Mouse (Mus musculus) left cerebral cortex, postnatal 36 days (tissue): Measurements from ENCODE around the gene Crebbp. TPM values are rescaled to one million over a fixed set of nuclear protein-coding genes. Genes with fewer than 3 reads are reported as not detected.
"Not testable (repeated sequence)": the region's sequence is repeated elsewhere in the genome, so short reads cannot be mapped to it uniquely, and the experiment has no call there.

Experiments used
- DNase-seq, 2 experiments: peaks; one replicate each; pipeline ENCODE4 v3.0.0; 2021 to 2022; ENCODE audit warnings: low spot score in 2 of 2, mixed read lengths in 1 of 2
- intact Hi-C: fragments of 180-260 bp; cut with DNase I; formaldehyde crosslinking; loops from one replicate; pipeline ENCODE4 v1.15.1; 2025
- total RNA-seq, 2 experiments: library from RNA; stranded (reverse); gene quantifications; 2 replicates each; pipeline ENCODE4 v1.2.3; 2021

The Crebbp gene
- total RNA-seq, 2 experiments from 2014 or later: 76.3 to 97.8 TPM

GRCm38 (mm10) chr16:4168476-4168875 is 45.3 kb downstream of the Crebbp start:
- intact Hi-C loops: no loop called here
- DNase-seq: no peak

- intact Hi-C loops: no loop called here
- DNase-seq: no peak
These were observed 52.9 kb downstream of the Crebbp start for GRCm38 (mm10) chr16:4160898-4161247.

GRCm38 (mm10) chr16:4160246-4160897 is 53.4 kb downstream of the Crebbp start:
- intact Hi-C loops: no loop called here

GRCm38 (mm10) chr16:4153121-4153520 is 60.7 kb downstream of the Crebbp start:
- DNase-seq: no peak
- intact Hi-C loops: no loop called here

More at GRCm38 (mm10) chr16:4160246-4160897, 53.4 kb downstream of the Crebbp start:
- no peak for DNase-seq

- intact Hi-C loops: no loop called here
- DNase-seq: no peak
These were observed 75.3 kb downstream of the Crebbp start for GRCm38 (mm10) chr16:4138541-4138940.

GRCm38 (mm10) chr16:4133754-4134153 is 80.0 kb downstream of the Crebbp start:
- DNase-seq: no peak
- intact Hi-C loops: no loop called here

GRCm38 (mm10) chr16:4128894-4129293 is 84.9 kb downstream of the Crebbp start:
- no peak for DNase-seq
- intact Hi-C loops: no loop called here

- DNase-seq: no peak
- intact Hi-C loops: no loop called here
These were observed 96.7 kb downstream of the Crebbp start for GRCm38 (mm10) chr16:4117072-4117471.

- intact Hi-C loops: no loop called here
- DNase-seq: no peak
These were observed 113.4 kb downstream of the Crebbp start for GRCm38 (mm10) chr16:4100374-4100773.

- intact Hi-C loops: no loop called here
- DNase-seq: no peak
These were observed 116.3 kb downstream of the Crebbp start for GRCm38 (mm10) chr16:4097521-4097920.

- intact Hi-C loops: no loop called here
- no peak for DNase-seq
These were observed 116.9 kb downstream of the Crebbp start for GRCm38 (mm10) chr16:4096898-4097297.

- intact Hi-C loops: no loop called here
These were observed 117.7 kb downstream of the Crebbp start for GRCm38 (mm10) chr16:4096141-4096540.

GRCm38 (mm10) chr16:4087214-4087913 is 126.4 kb downstream of the Crebbp start:
- intact Hi-C loops: no loop called here
- no peak for DNase-seq

More at GRCm38 (mm10) chr16:4096141-4096540, 117.7 kb downstream of the Crebbp start:
- no peak for DNase-seq

- no peak for DNase-seq
- intact Hi-C loops: no loop called here
These were observed 127.9 kb downstream of the Crebbp start for GRCm38 (mm10) chr16:4085851-4086387.

GRCm38 (mm10) chr16:4085051-4085450 is 128.7 kb downstream of the Crebbp start:
- no peak for DNase-seq
- intact Hi-C loops: no loop called here

- intact Hi-C loops, DNase-seq: not testable (repeated sequence)
These were observed 133.4 kb downstream of the Crebbp start for GRCm38 (mm10) chr16:4080419-4080818.

GRCm38 (mm10) chr16:4079656-4080055 is 134.1 kb downstream of the Crebbp start:
- intact Hi-C loops: loop anchor here (2.0 kb wide), 1 partner anchor 133 kb away; the partner anchor contains the start of gene Crebbp
- no peak for DNase-seq

GRCm38 (mm10) chr16:4078302-4078701 is 135.5 kb downstream of the Crebbp start:
- intact Hi-C loops: loop anchor here (2.0 kb wide), 1 partner anchor 134 kb away; the partner anchor contains the start of gene Crebbp
- not testable (repeated sequence) for DNase-seq

- intact Hi-C loops: loop anchor here (2.0 kb wide), 1 partner anchor 135 kb away; the partner anchor contains the start of gene Crebbp
- peak; percentile 94 to 96 for DNase-seq
These were observed 136.3 kb downstream of the Crebbp start, which contains the start of gene Trap1 for GRCm38 (mm10) chr16:4077384-4078061. Gene Trap1, minus strand, starts transcription at chr16:4077827.

- DNase-seq: no peak
- intact Hi-C loops: no loop called here
These were observed 139.0 kb downstream of the Crebbp start for GRCm38 (mm10) chr16:4074836-4075235.
